Mouse (Mus musculus): ENCODE data around the gene Prkg2.

Prkg2 gene

GRCm38 (mm10) chr5:98966679-98967078, 70.5 kb downstream of the Prkg2 start:
- DNase-seq = no peak

DNA sequence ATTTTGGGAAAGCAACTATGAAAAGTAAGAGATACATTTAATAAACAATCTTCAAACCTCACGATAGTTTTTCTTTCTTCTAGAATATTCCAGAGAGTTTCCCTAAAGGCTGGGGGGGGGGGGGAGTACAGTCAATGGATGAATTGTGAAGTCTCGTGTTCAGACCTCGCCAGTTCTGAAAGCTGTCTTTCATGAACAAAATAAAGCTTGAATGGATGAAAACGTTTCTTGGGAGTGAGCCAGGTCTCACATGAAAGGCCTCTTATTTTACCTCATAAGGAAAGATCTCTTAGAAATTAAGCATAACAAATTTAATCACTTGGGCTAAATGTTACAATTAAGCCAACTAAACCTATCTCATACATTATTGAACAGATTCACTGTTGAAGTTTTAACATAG, 72.0 kb downstream of the Prkg2 start:
- DNase-seq = no peak

GRCm38 (mm10) chr5:98964367-98964766, 72.8 kb downstream of the Prkg2 start:
- DNase-seq = no peak

DNA sequence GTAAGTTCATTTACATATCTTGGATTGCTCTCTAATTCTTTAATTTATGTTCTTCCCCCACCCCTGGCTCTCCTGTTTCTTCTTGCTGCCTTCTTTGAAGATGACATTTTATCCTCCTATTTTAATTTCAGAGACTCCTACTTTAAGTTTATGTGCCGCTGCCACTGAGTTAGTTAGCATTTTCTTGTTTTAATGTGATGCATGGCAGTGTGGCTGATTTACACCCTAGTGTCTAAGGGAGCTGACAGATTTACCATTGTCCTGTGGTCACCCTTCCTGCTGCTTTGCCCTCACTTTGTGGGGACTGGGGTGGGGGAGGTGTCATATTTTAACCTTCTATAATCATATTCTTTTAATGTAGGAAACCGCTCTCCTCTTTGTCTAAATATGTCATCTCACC, 74.7 kb downstream of the Prkg2 start:
- DNase-seq = no peak

- no peak for DNase-seq
Measured at GRCm38 (mm10) chr5:98955576-98955975, 81.6 kb downstream of the Prkg2 start.

DNA sequence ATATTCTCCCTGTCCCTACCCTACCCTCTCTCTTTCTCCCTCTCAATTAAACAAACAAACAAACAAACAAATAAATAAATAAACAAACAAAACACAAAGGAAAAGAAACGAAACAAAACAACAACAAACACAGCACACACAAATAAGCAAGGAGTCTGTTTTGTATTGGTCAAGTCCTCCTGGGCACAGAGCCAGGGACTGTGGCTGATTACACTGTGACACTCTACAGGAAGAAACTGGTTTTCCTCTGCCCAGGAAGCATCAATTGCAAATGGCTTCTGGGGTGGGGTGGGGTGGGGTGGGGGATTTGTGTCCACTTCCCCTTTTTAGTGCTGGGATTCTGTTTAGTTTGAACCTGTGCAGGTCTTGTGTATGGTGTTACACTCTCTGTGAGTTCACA, 83.8 kb downstream of the Prkg2 start:
- DNase-seq = no peak

- DNase-seq = no peak
Measured at GRCm38 (mm10) chr5:98951566-98951965, 85.6 kb downstream of the Prkg2 start.

- DNase-seq = no peak
Measured at GRCm38 (mm10) chr5:98950495-98951092, 86.6 kb downstream of the Prkg2 start.

DNA sequence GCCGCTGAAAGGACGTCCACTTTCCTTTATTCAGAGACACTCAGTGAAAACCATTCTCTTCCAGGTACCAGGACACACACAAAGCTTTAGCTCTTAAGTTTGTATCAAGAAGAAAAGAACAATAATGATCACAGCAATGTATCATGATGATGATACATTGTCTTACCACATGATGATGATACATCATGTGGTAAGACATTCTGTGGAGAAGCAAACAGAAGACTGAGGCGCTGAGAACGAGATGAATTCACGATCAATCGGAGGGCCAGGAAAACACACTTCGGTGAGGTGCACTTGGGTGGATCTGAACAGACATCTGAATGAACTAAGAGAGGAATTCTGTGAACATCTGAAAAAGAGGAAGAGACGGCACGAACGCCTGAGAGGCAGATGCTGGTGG, 87.4 kb downstream of the Prkg2 start:
- no peak for DNase-seq

DNA sequence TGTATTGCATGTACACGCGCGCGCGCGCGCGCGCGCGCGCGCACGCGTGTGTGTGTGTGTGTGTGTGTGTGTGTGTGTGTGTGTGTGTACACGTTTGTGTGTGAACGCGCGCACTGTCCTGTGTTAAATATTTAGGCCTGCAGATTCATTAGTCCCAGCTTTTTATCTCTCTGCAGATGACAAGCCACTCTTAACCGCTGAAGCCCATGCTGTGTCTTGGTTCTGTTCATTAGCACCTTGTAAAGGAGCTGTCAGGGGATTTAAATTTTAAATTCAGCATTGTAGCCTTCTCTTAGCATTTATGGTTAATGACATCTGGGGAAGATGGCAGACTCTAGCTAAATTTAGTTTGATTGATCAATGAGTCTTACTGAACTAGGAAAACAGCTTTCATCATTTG, 90.5 kb downstream of the Prkg2 start:
- DNase-seq = no peak

DNA sequence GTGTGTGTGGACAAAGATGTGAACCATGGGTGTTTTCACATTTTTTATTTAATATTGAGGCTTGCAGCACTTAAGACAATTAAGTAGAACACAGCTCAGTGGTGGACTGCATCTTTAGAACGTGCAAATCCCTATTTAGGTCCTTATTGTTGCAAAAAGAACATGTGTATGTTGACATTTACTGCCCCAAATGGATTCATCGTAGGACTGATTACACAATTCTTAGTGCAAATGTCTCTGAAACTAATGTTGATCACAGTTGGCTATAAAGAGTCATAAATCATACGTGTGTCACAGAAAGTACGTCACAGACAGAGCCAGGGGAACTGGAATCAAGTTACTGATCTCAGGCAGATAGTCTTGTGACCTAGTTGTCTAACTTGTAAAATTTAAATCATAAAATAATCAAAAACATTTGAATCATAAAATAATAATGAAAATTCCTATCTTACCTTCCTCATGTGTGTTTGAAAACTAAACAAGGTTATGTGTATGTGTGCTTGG, 91.0 kb downstream of the Prkg2 start:
- no peak for DNase-seq

GRCm38 (mm10) chr5:98943776-98944175, 93.4 kb downstream of the Prkg2 start:
- DNase-seq = no peak

DNA sequence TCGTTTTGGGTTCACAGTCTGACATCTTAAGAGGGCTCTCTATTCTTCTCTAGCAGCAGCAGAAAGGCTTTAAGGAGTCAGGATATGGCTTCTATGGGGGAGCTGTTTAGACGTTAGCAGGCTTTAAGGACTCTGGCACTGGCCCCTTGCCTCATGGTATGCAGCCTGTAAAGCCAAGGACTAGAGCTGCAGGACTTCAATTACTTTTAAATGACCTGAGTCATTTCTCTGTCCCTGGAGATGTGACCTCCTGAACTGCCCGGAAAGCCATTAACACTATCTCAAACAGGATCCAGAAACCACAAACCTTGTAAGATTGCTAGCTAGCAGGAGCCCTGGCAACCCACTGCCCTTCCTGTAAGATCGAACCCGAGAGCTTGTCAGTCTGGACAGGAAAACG, 96.4 kb downstream of the Prkg2 start:
- DNase-seq = no peak

- DNase-seq = no peak
Measured at GRCm38 (mm10) chr5:98939631-98940208, 97.4 kb downstream of the Prkg2 start.

- DNase-seq = no peak
Measured at GRCm38 (mm10) chr5:98939116-98939515, 98.0 kb downstream of the Prkg2 start.

- no peak for DNase-seq
Measured at GRCm38 (mm10) chr5:98937879-98938278, 99.3 kb downstream of the Prkg2 start.

GRCm38 (mm10) chr5:98936650-98937049, 100.5 kb downstream of the Prkg2 start:
- DNase-seq = no peak

DNA sequence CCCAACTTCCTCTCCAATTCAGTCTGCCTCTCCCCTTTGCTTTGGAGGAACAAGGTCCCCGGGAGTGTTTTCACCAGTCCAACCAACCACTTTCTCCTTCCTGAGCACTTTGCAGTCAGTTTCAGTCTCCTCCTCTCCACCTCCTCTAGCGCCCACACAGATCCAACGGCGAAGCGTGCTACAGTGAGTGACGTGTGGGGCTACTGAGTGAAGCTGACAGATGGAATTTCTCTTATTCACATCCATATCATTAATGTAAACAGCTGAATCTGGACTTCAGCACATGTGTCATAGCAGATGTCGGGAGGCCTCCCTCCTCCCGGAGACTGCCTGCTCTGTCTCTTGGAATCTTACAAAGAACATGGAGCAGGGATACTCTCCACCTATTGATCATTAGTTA, 101.2 kb downstream of the Prkg2 start:
- no peak for DNase-seq

DNA sequence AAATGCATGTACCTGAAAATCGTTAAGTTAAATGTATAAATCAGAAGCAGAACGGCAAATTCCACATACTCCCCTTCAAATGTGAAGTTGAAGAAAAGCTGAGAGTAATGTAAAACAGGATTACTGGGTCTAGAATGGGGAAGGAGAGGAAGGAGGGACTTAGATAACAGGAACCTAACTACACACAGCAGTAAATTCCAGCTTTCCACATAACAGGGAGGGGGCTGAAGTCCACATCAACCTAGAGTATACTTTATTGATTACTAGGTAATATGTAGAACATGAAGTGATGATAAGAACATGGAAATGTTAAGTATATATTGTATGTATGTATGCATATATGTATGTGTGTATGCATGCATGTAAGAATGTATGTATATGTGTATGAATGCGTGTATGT, 114.2 kb downstream of the Prkg2 start:
- no peak for DNase-seq

GRCm38 (mm10) chr5:98921608-98922007, 115.5 kb downstream of the Prkg2 start:
- no peak for DNase-seq

- no peak for DNase-seq
Measured at GRCm38 (mm10) chr5:98918716-98919115, 118.4 kb downstream of the Prkg2 start.

DNA sequence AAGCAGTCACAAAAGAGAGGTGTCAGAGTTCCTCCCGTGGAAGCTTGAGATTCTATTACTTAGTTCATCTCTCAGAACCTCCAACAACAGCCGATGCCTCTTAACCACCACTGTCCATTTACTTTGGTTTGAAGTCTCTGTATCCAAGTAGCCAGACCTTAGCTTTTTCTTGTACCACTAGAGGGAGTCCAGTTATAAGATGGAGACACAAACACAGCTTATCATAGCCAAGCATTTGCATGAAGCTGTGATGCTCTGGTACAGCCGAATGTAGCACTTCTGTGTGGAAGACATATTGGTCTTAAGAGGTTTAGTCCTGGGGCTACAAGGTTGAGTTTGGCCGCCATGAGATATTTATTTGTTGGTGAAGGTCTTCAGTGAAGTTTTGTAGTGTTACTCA, 134.8 kb downstream of the Prkg2 start:
- peak; percentile 5 for DNase-seq

DNA sequence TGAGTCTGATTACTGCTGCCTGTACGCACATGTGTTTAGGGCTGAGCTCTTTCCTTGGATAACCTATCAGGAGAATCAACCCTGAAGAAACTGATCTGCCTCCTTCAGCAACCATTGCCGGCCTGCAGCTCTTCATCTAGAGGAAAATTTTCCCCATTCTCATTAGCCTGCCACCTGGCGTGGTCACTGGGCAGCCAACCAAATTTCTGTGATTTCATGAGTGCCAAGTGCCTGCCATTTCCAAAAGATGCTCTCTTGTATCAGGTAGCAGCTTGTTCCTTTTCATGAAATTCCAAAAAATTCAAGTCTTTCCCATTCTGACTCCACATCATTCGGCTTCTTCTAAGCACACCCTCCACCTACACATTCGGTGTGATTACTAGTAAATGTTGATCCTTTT, 136.2 kb downstream of the Prkg2 start:
- peak; percentile 47 for DNase-seq

GRCm38 (mm10) chr5:98897946-98898345, 139.2 kb downstream of the Prkg2 start:
- DNase-seq = no peak

- DNase-seq = no peak
Measured at GRCm38 (mm10) chr5:98894281-98894680, 142.9 kb downstream of the Prkg2 start.
